Mouse (Mus musculus) kidney, embryonic 14.5 days (tissue): ENCODE results near the gene Atxn2. TPM values are rescaled to one million over a fixed set of nuclear protein-coding genes. Genes with fewer than 3 reads are reported as not detected.

Source experiments
- ATAC-seq: fragments of 200-750 bp; cut with Nextera tagmentation; 2 replicates; pipeline ENCODE4 v1.8.0; 2017; ENCODE audit warnings: moderate number of reproducible peaks, mild to moderate bottlenecking, moderate TSS enrichment, moderate library complexity; ENCODE audit not compliant: low FRiP score, low TSS enrichment
- H3K27ac ChIP-seq: fragments of 300-500 bp; sonication (generic); 2 replicates; pipeline ENCODE4 v1.5.1; 2014; ENCODE audit warnings: low read depth, mild to moderate bottlenecking, low read length, moderate library complexity, mixed read lengths
- H3K27me3 ChIP-seq: fragments of 300-500 bp; sonication (generic); 2 replicates; pipeline ENCODE4 v1.6.1; 2014; ENCODE audit warnings: mild to moderate bottlenecking, low read length; ENCODE audit not compliant: control insufficient read depth, insufficient read depth
- H3K36me3 ChIP-seq: fragments of 300-500 bp; sonication (generic); 2 replicates; pipeline ENCODE4 v1.6.1; 2014; ENCODE audit warnings: low read length, mixed read lengths; ENCODE audit not compliant: control insufficient read depth, insufficient read depth
- H3K4me1 ChIP-seq: fragments of 300-500 bp; sonication (generic); 2 replicates; pipeline ENCODE4 v1.6.1; 2014; ENCODE audit warnings: low read length, mixed read lengths; ENCODE audit not compliant: control insufficient read depth, insufficient read depth
- H3K4me2 ChIP-seq: fragments of 300-500 bp; sonication (generic); replicated peaks from 2 replicates; pipeline ENCODE4 v1.6.1; 2014; ENCODE audit warnings: low read depth, mild to moderate bottlenecking, low read length
- H3K4me3 ChIP-seq: fragments of 300-500 bp; sonication (generic); 2 replicates; pipeline ENCODE4 v1.5.1; 2014; ENCODE audit warnings: mild to moderate bottlenecking, low read length
- H3K9ac ChIP-seq: fragments of 300-500 bp; sonication (generic); 2 replicates; pipeline ENCODE4 v1.6.1; 2014; ENCODE audit warnings: low read depth, mild to moderate bottlenecking, low read length, moderate library complexity
- H3K9me3 ChIP-seq: fragments of 300-500 bp; sonication (generic); 2 replicates; pipeline ENCODE4 v1.6.1; 2016; ENCODE audit warnings: low read length; ENCODE audit not compliant: control insufficient read depth
- whole genome bisulfite sequencing: fragments of 180-500 bp; shearing (Covaris S2); extraction: QIAGEN DNeasy Blood & Tissue Kit; methylation state at CpG from one replicate; pipeline ENCODE4 v1.1.7; 2014; 5-methylcytosine and 5-hydroxymethylcytosine counted together
- polyA plus RNA-seq: library from polyadenylated mRNA; unstranded; fragments of >200 nt; fragmentation: Nextera tagmentation; extraction: Ambion mirVana; gene quantifications from 2 replicates; pipeline ENCODE4 v1.2.1, GENCODE M21; 2014

Gene Atxn2
- polyA plus RNA-seq, 1 experiment from 2014 or later: 76.6 TPM

GRCm38 (mm10) chr5:121836692-121837415 lies 125.7 kb downstream of the Atxn2 start:
- Histone ChIP-seq H3K9ac (peak overlapping the region; percentile 79), H3K4me3 (peak overlapping the region; percentile 79), H3K4me1 (peaks cover 45% of the 10 kb centered on the region), H3K36me3 (no peaks in the 10 kb centered on the region), H3K9me3 (no peaks in the 10 kb centered on the region), H3K27ac (peak overlapping the region; percentile 82), H3K27me3 (no peaks in the 10 kb centered on the region), H3K4me2 (peak overlapping the region; percentile 92)
- WGBS: under 1% methylated on average over 77 of the region's 77 CpGs
- ATAC-seq: peak; percentile 80

GRCm38 (mm10) chr5:121837441-121838340 lies 126.6 kb downstream of the Atxn2 start, which contains the start of gene Sh2b3:
TSS of gene Sh2b3 (minus strand) at chr5:121837646.
- H3K9me3 ChIP-seq: no peaks in the 10 kb centered on the region
- WGBS: under 1% methylated on average over 35 of the region's 35 CpGs
- H3K27me3 ChIP-seq: no peaks in the 10 kb centered on the region
- H3K4me2 ChIP-seq: peak within 1 kb of the TSS; percentile 92
- peaks cover 47% of the 10 kb centered on the region for H3K4me1 ChIP-seq
- H3K9ac ChIP-seq: peak within 1 kb of the TSS; percentile 79
- peak; percentile 29 for ATAC-seq
- H3K27ac ChIP-seq: peak within 1 kb of the TSS; percentile 82
- peak within 1 kb of the TSS; percentile 79 for H3K4me3 ChIP-seq
- H3K36me3 ChIP-seq: no peaks in the 10 kb centered on the region

- no peak for ATAC-seq
- WGBS: under 1% methylated on average over 46 of the region's 46 CpGs
- Histone ChIP-seq H3K4me2 (peak overlapping the region; percentile 92), H3K27ac (peak overlapping the region; percentile 43; the same call in 1 of the 2 replicates), H3K4me1 (peaks cover 44% of the 10 kb centered on the region), H3K4me3 (peak overlapping the region; percentile 79), H3K9ac (peak overlapping the region; percentile 58), H3K9me3 (no peaks in the 10 kb centered on the region), H3K36me3 (no peaks in the 10 kb centered on the region), H3K27me3 (no peaks in the 10 kb centered on the region)
These were observed 127.4 kb downstream of the Atxn2 start for GRCm38 (mm10) chr5:121838341-121839127.

- 22% methylated on average over 6 of the region's 7 CpGs for whole genome bisulfite sequencing
- H3K4me2 ChIP-seq: peak overlapping the region; percentile 92
These were observed 128.0 kb downstream of the Atxn2 start for GRCm38 (mm10) chr5:121839128-121839473.

GRCm38 (mm10) chr5:121841516-121841915 lies 130.4 kb downstream of the Atxn2 start:
- peaks cover 24% of the 10 kb centered on the region; the same call in 1 of the 2 replicates for H3K4me1 ChIP-seq
- no peak for ATAC-seq
- no peaks in the 10 kb centered on the region for H3K36me3 ChIP-seq
- peaks cover 5% of the 10 kb centered on the region; the same call in 1 of the 2 replicates for H3K27me3 ChIP-seq
- no peak overlapping the region for H3K4me2 ChIP-seq
- no peak overlapping the region for H3K4me3 ChIP-seq
- no peak overlapping the region for H3K27ac ChIP-seq
- 91% methylated on average over 9 of the region's 9 CpGs for WGBS
- H3K9me3 ChIP-seq: no peaks in the 10 kb centered on the region
- no peak overlapping the region for H3K9ac ChIP-seq

More at GRCm38 (mm10) chr5:121839128-121839473, 128.0 kb downstream of the Atxn2 start:
- Histone ChIP-seq H3K9ac (peak overlapping the region; percentile 58; the same call in 1 of the 2 replicates), H3K36me3 (no peaks in the 10 kb centered on the region), H3K27ac (peak overlapping the region; percentile 43; the same call in 1 of the 2 replicates), H3K27me3 (peaks cover 5% of the 10 kb centered on the region; the same call in 1 of the 2 replicates), H3K4me3 (peak overlapping the region; percentile 79), H3K4me1 (peaks cover 38% of the 10 kb centered on the region), H3K9me3 (no peaks in the 10 kb centered on the region)
- ATAC-seq: no peak

GRCm38 (mm10) chr5:121841973-121842372 lies 130.8 kb downstream of the Atxn2 start:
- Histone ChIP-seq H3K4me1 (peaks cover 24% of the 10 kb centered on the region; the same call in 1 of the 2 replicates), H3K27ac (no peak overlapping the region)
- WGBS: 52% methylated on average over 10 of the region's 10 CpGs

GRCm38 (mm10) chr5:121842665-121843118 lies 131.6 kb downstream of the Atxn2 start:
- Histone ChIP-seq H3K9me3 (no peaks in the 10 kb centered on the region), H3K4me3 (peak overlapping the region; percentile 41), H3K36me3 (no peaks in the 10 kb centered on the region), H3K4me2 (peak overlapping the region; percentile 83), H3K27me3 (peaks cover 5% of the 10 kb centered on the region; the same call in 1 of the 2 replicates), H3K4me1 (peaks cover 20% of the 10 kb centered on the region; the same call in 1 of the 2 replicates), H3K9ac (peak overlapping the region; percentile 62), H3K27ac (no peak overlapping the region; the same call in 1 of the 2 replicates)
- peak; percentile 48; the same call in 1 of the 2 replicates for ATAC-seq
- whole genome bisulfite sequencing: under 1% methylated on average over 33 of the region's 33 CpGs

More at GRCm38 (mm10) chr5:121841973-121842372, 130.8 kb downstream of the Atxn2 start:
- Histone ChIP-seq H3K27me3 (peaks cover 5% of the 10 kb centered on the region; the same call in 1 of the 2 replicates), H3K4me3 (no peak overlapping the region), H3K36me3 (no peaks in the 10 kb centered on the region), H3K9ac (no peak overlapping the region), H3K9me3 (no peaks in the 10 kb centered on the region), H3K4me2 (no peak overlapping the region)
- no peak for ATAC-seq
